Comparison of ENCODE assay signal across 23 mouse cellular contexts in genomic region chr9:100303762-100304161, GRCm38 (mm10).
"Had no signal": no experiment of that assay in that cellular context is flagged by ENCODE, and none has a peak within 500 bp of the region (broad histone marks: within the 10 kb centered on the region; RNA-seq: fewer than 3 reads in every experiment).

No protein-coding gene starts in this region.

- ATAC-seq: intestine, postnatal 0 days; liver, postnatal 0 days had no signal

- H3K4me3 ChIP-seq: kidney, embryonic 15.5 days; limb, embryonic 12.5 days; limb, embryonic 15.5 days; megakaryocyte, embryonic 14.5 days; midbrain, embryonic 10.5 days; neural tube, embryonic 12.5 days; neural tube, embryonic 15.5 days had no signal

- DNase-seq: kidney, adult 8-10 months; kidney, postnatal 14 days; kidney, postnatal 4 days; left cerebral cortex, postnatal 4 days; liver, postnatal 0 days; midbrain, embryonic 14.5 days; right cerebral cortex, adult 18-20 months; right cerebral cortex, postnatal 14 days; right cerebral cortex, postnatal 4 days; thymus, adult 2 months; thymus, postnatal 14 days; thymus, postnatal 4 days had no signal

- H3K4me1 ChIP-seq: limb, embryonic 12.5 days; limb, embryonic 15.5 days; megakaryocyte, embryonic 14.5 days; neural tube, embryonic 12.5 days had no signal

- H3K9ac ChIP-seq: kidney, embryonic 15.5 days; limb, embryonic 12.5 days; limb, embryonic 15.5 days; liver, embryonic 14.5 days; liver, postnatal 0 days; neural tube, embryonic 12.5 days; neural tube, embryonic 15.5 days had no signal

- H3K27me3 ChIP-seq: kidney, embryonic 15.5 days; limb, embryonic 12.5 days; limb, embryonic 15.5 days; megakaryocyte, embryonic 14.5 days; neural tube, embryonic 12.5 days; neural tube, embryonic 15.5 days had no signal

- H3K27ac ChIP-seq: limb, embryonic 12.5 days; limb, embryonic 15.5 days; liver, embryonic 14.5 days; midbrain, embryonic 10.5 days; neural tube, embryonic 12.5 days; neural tube, embryonic 15.5 days; stomach, postnatal 0 days had no signal

- H3K36me3 ChIP-seq: kidney, embryonic 15.5 days; limb, embryonic 12.5 days; limb, embryonic 15.5 days; midbrain, embryonic 10.5 days; neural tube, embryonic 12.5 days; neural tube, embryonic 15.5 days had no signal

- H3K9me3 ChIP-seq: kidney, embryonic 15.5 days; limb, embryonic 12.5 days; limb, embryonic 15.5 days; megakaryocyte, embryonic 14.5 days; midbrain, embryonic 10.5 days; neural tube, embryonic 12.5 days; neural tube, embryonic 15.5 days had no signal

- H3K4me2 ChIP-seq: kidney, embryonic 15.5 days; limb, embryonic 12.5 days; limb, embryonic 15.5 days; liver, embryonic 11.5 days; neural tube, embryonic 12.5 days; neural tube, embryonic 15.5 days had no signal
